Mouse (Mus musculus) liver, embryonic 14.5 days (tissue): ENCODE data around the gene Gm48551. TPM values are rescaled to one million over a fixed set of nuclear protein-coding genes. Genes with fewer than 3 reads are reported as not detected.
A peak's percentile ranks its signal among the peaks of the same experiment; 100 is the strongest.

Experiments
- ATAC-seq: fragments of 200-750 bp; cut with Nextera tagmentation; 2 replicates; pipeline ENCODE4 v1.8.0; 2017; ENCODE audit warnings: moderate number of reproducible peaks, mild to moderate bottlenecking, moderate library complexity; ENCODE audit not compliant: insufficient read depth
- DNase-seq, 3 experiments: peaks; one replicate each; pipeline ENCODE4 v3.0.0-alpha.2; 2012 to 2013; ENCODE audit warnings: low read depth in 3 of 3, low spot score in 3 of 3
- H3K27ac ChIP-seq: fragments of 300-500 bp; sonication (generic); 2 replicates; pipeline ENCODE4 v1.5.1; 2014; ENCODE audit warnings: moderate library complexity, mild to moderate bottlenecking, control low read depth, inconsistent platforms
- H3K27me3 ChIP-seq: fragments of 300-500 bp; sonication (generic); 2 replicates; pipeline ENCODE4 v1.6.1; 2014; ENCODE audit warnings: mild to moderate bottlenecking, low read length, moderate library complexity; ENCODE audit not compliant: control insufficient read depth, insufficient read depth
- H3K36me3 ChIP-seq: fragments of 300-500 bp; sonication (generic); replicated peaks from 2 replicates; pipeline ENCODE4 v1.6.1; 2014; ENCODE audit warnings: low read depth; ENCODE audit not compliant: control insufficient read depth, insufficient read depth
- H3K4me1 ChIP-seq, 2 experiments: fragments of 200-500 bp in 1 of 2; fragments of 300-500 bp in 1 of 2; sonication (generic) in 1 of 2; replicated peaks; 2 replicates each; pipeline ENCODE4 v1.6.1; 2012 to 2014; ENCODE audit warnings: antibody characterized with exemption in 1 of 2, inconsistent platforms in 1 of 2, low read length in 1 of 2; ENCODE audit not compliant: control insufficient read depth in 2 of 2, insufficient read depth in 2 of 2
- H3K4me2 ChIP-seq: fragments of 300-500 bp; sonication (generic); 2 replicates; pipeline ENCODE4 v1.6.1; 2014; ENCODE audit warnings: low read depth, mild to moderate bottlenecking, control low read depth, moderate library complexity
- H3K4me3 ChIP-seq, 2 experiments: fragments of 200-500 bp in 1 of 2; fragments of 300-500 bp in 1 of 2; sonication (generic) in 1 of 2; 2 replicates each; pipeline ENCODE4 v1.5.1; 2012 to 2014; ENCODE audit warnings: low read depth in 2 of 2, low read length in 2 of 2, mild to moderate bottlenecking in 2 of 2, control low read depth in 1 of 2, inconsistent platforms in 1 of 2, moderate library complexity in 1 of 2; ENCODE audit not compliant: insufficient read depth in 1 of 2
- H3K9ac ChIP-seq: fragments of 300-500 bp; sonication (generic); replicated peaks from 2 replicates; pipeline ENCODE4 v1.6.1; 2014; ENCODE audit warnings: mild to moderate bottlenecking, control low read depth, moderate library complexity
- H3K9me3 ChIP-seq: fragments of 300-500 bp; sonication (generic); 2 replicates; pipeline ENCODE4 v1.6.1; 2016; ENCODE audit warnings: low read length, mixed read lengths; ENCODE audit not compliant: control insufficient read depth
- CTCF ChIP-seq: IDR thresholded peaks from 2 replicates; pipeline ENCODE4 v1.5.1; 2016; ENCODE audit warnings: antibody characterized with exemption, low read depth, control low read depth
- EP300 ChIP-seq: IDR thresholded peaks from 2 replicates; pipeline ENCODE4 v1.6.1; 2016; ENCODE audit warnings: antibody characterized with exemption, low read depth
- WGBS: fragments of 180-500 bp; shearing (Covaris S2); extraction: QIAGEN DNeasy Blood & Tissue Kit; methylation state at CpG from one replicate; pipeline ENCODE4 v1.1.7; 2014; ENCODE audit not compliant: insufficient replicate concordance; 5-methylcytosine and 5-hydroxymethylcytosine counted together
- polyA plus RNA-seq, 2 experiments: library from polyadenylated mRNA; depleted of rRNA in 1 of 2; stranded (reverse) in 1 of 2; unstranded in 1 of 2; fragments of >200 nt; fragmentation: Nextera tagmentation in 1 of 2; extraction: Ambion mirVana in 1 of 2; gene quantifications; 2 replicates each; pipeline versions ENCODE4 v1.2.1 to v1.2.3; 2012 to 2014

Gm48551 gene
- polyA plus RNA-seq, 2 experiments, result 0.47 to 1.0 TPM

DNA sequence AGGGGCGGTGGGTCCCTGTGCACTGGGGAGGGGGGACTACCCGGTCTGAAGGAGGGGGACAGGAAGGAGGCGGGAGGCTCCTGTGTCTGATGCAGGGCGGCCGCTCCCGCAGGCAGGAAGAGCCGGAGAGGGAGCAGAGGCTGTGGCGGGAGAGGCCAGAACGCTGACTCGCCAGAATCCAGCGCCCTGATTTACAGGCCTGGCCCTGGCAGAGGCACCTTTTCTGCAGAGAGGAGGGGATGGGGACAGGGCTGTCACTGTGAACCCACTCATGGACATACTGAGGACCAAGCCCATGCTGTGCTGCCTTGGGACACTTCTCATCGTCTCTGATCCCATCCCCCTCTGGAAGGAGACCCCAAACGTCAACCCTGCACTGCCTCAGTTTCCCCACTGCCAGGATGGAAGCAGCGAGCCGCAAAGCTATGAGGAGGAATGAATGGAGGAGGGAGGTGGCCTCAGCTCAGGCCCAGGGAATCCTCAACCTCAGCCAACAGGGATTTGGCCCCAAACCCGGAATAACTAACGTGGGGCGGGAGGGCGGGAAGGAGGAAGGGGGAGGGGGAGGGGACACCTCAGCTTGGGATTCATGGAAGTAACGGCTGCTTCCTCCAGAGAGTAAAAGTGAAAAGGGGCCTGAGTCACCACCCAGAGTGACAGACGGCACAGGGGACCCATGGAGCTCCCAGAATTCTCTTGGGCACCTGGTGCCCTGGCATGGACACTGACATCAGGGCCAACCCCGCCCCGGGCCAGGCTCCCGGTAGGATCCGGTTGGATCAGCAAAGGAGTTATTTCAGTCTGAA, 40.2 kb downstream of the Gm48551 start:
- Histone ChIP-seq H3K4me2 (0 out of 2 replicates have a peak overlapping the region, but pooled peaks have one; percentile 6), H3K36me3 (no peaks in the 10 kb centered on the region), H3K27ac (no peak overlapping the region), H3K9me3 (no peaks in the 10 kb centered on the region), H3K4me1 (peaks cover 0 to 5% of the 10 kb centered on the region in 2 experiments; a peak in 2 of 4 replicates), H3K9ac (no peak overlapping the region), H3K27me3 (peaks cover 47% of the 10 kb centered on the region), H3K4me3 (no peak overlapping the region)
- ATAC-seq, result no peak
- DNase-seq, result no peak
- no peak for TF ChIP-seq EP300
- TF ChIP-seq CTCF, result no peak
- WGBS, result 9% methylated on average over 25 of the region's 25 CpGs

DNA sequence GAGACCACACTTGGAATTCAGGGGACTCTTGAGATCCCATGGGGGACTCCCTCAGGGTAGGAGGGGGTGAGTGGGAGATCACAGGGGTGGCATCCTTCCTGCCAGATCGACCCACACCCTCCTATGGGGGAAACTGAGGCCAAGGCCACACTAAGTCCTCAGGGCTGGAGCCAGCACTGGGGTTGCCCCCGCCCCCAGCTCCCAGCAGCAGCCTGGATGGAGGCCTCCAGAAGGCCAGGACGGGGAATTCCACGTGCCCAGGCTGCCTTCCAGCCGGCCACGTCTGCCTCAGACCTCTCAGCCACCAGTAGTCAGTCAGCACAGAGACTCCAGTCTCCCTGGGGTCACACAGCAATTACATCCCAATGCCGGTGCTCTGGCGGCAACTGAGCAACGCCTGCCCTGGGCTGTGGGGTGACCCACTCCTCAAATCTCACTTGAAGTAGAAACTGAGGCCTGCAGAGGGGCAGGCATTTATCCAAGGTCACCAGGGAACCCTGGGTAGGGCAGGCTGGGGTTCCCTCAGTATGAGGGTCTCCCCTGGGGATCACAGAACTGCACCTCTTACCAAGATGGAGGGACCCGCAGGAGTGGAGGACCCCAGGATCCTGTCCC, 41.1 kb downstream of the Gm48551 start:
- no peak for DNase-seq
- Histone ChIP-seq H3K27ac (no peak overlapping the region), H3K27me3 (peaks cover 47% of the 10 kb centered on the region)

DNA sequence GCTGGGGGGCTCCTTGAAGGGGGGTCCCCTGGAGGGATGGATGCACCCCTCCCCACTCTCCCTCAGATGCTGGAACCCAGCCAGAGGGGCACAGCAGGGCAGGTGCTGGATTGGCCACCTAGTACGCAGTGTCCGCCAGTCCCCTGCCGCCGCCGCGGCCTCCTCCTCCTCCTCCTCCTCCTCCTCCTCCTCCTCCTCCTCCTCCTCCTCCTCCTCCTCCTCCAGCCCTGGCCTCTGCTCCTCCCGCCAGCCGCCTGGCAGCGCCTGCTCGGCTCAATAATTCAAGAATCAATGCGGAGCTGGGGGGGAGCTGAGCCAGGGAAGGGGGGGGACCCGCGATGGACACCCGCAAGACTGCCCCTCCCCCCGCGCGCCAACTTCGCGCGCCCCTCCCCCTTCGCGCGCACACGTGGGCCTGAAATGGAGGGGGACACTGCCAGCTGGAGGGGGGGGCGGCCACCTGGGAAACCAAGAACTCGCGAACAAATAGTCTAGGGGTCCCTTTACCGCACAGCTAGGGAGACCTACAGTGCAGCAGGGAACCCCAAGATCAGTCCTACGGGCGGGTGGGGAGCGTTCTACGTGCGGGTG, 41.9 kb downstream of the Gm48551 start:
- Histone ChIP-seq H3K36me3 (no peaks in the 10 kb centered on the region), H3K4me1 (peaks cover 0 to 5% of the 10 kb centered on the region in 2 experiments; a peak in 2 of 4 replicates), H3K9ac (peak overlapping the region; percentile 13; the same call in 1 of the 2 replicates), H3K27ac (no peak overlapping the region), H3K27me3 (peaks cover 55% of the 10 kb centered on the region), H3K4me2 (peak overlapping the region; percentile 60), H3K9me3 (no peaks in the 10 kb centered on the region), H3K4me3 (peak overlapping the region; percentile 43 to 53)
- ATAC-seq (no peak), DNase-seq (no peak)
- no peak for TF ChIP-seq CTCF
- TF ChIP-seq EP300, result no peak
- 3% methylated on average over 23 of the region's 33 CpGs for WGBS

More for the DNA sequence above, 41.1 kb downstream of the Gm48551 start:
- H3K4me2 ChIP-seq, result 0 out of 2 replicates have a peak overlapping the region, but pooled peaks have one; percentile 5
- WGBS, result 50% methylated on average over 10 of the region's 10 CpGs
- H3K9ac ChIP-seq, result no peak overlapping the region
- no peaks in the 10 kb centered on the region for H3K9me3 ChIP-seq
- no peak for ATAC-seq
- no peak for TF ChIP-seq EP300
- no peak for TF ChIP-seq CTCF
- H3K4me1 ChIP-seq, result peaks cover 0 to 5% of the 10 kb centered on the region in 2 experiments; a peak in 2 of 4 replicates
- no peak overlapping the region for H3K4me3 ChIP-seq
- no peaks in the 10 kb centered on the region for H3K36me3 ChIP-seq

DNA sequence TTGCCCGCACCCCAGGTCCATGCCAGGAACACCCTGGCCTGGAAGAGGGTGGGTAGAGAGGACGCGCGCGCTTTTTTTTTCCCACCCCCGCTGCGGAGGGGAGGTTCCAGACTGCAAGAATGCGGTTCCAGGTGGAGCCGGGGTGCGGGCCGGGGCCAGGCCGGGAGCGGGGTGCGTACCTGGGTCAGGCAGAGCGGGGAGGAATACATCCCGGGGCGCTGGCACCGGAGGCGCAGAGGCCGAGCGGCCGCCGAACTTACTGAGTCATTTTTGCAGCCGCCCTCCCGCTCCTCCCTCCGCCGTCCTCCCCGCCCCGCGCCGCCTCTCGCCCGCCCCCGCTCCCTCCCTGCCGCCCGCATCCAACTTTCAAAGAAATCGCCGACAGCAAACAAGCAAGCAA, 42.6 kb downstream of the Gm48551 start:
- DNase-seq (no peak), ATAC-seq (no peak)
- Histone ChIP-seq H3K27ac (no peak overlapping the region), H3K4me3 (peak overlapping the region; percentile 43 to 53), H3K9me3 (no peaks in the 10 kb centered on the region), H3K4me2 (peak overlapping the region; percentile 60), H3K4me1 (peaks cover 0 to 5% of the 10 kb centered on the region in 2 experiments; a peak in 2 of 4 replicates), H3K27me3 (peaks cover 59% of the 10 kb centered on the region), H3K36me3 (no peaks in the 10 kb centered on the region), H3K9ac (peak overlapping the region; percentile 43; the same call in 1 of the 2 replicates)
- 1% methylated on average over 37 of the region's 38 CpGs for WGBS
- TF ChIP-seq CTCF, result no peak
- TF ChIP-seq EP300, result no peak
